Mouse (Mus musculus) frontal cortex, postnatal 25 days (tissue): ENCODE measurements around the gene Ess2.

Experiments
- DNase-seq, 2 experiments: peaks; one replicate each; pipeline ENCODE4 v3.0.0; 2022; ENCODE audit warnings: low spot score in 2 of 2

Ess2 gene

DNA sequence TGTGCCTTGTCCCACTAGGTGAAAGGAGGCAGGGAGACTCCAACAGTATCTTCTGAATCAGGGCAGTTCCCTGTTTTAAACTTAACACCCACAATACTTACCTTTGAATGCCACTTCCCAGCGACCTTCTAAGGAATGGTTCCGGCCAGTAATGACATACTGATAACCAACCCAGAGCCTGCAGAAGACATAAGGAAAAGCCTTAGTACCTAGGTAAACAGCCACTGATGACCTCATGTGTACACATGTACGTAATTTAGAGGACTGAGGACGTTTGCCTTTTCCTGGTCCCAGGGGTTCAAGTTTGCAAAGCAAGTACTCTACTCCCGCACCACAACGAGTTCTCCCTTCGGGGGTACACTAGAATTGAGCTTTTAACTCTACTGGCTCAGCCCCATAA lies 54.0 kb downstream of the Ess2 start:
- no peak for DNase-seq

DNA sequence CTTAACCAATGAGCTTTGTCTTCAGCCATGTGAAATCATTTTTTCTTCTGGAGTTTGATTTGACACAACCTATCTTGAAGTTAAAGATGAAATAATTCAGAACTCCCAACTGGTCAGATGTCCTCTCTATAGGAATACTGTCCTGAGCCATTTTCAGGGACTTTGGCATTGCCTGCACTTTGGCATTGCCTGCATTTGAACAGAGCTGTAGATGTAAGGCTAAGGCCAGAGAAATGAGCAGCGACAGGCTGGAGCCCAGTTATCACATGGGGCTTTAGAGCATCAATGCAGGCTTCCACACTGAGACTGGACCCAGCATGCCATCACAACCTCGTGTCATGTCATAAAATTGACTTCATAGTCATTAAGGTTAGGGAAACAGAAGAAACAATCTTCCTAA lies 57.9 kb downstream of the Ess2 start:
- no peak for DNase-seq

DNA sequence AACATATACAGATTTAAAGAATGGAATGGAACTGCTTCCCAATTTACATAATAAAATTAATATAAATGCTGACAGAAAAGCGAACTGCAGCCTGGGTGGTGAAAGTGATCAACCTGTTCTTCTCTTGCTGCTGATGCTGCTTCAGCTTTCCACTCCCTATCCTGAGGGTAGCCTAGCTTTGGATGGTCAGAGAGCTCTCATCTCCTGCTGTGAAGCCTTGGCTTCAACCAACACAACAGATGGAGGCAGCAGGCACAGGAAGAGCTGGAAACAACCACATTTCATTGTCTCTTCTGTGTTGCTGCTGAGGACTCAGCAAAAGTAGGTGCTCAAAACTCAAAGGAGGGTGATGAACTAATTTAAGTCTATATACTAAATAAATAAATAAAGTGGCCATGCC lies 59.3 kb downstream of the Ess2 start:
- no peak for DNase-seq

DNA sequence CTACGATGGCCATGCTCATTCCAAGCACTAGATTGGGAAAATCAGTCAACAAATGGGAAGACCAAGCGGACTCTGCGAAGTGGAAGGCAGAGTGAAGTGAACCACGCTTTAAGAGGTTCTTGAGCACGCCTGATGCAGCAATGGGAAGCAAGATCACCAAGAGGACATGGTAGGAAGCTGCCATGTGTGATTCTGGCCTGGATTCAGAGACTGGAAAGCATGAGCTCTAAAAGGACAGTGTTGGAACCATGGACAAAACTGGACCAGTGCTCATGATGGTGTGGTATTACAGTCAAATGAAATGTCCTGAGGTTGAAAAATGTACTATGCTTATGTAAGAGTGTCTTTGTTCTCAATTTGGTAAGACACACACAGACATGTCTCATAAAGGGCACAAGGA lies 59.8 kb downstream of the Ess2 start:
- DNase-seq = no peak
